Mouse (Mus musculus): ENCODE measurements around the gene Fjx1. TPM values are rescaled to one million over a fixed set of nuclear protein-coding genes. Genes with fewer than 3 reads are reported as not detected.

The Fjx1 gene
- polyA plus RNA-seq, 1 experiment from 2014 or later, result 21.7 TPM

- H3K27ac ChIP-seq (ENCODE audit: low read depth, low read length), result no peak within 1 kb of the TSS
- H3K9me3 ChIP-seq (replicated peaks; ENCODE audit: control insufficient read depth, low read length), result no peaks in the 10 kb centered on the region
- no peak within 1 kb of the TSS for H3K4me3 ChIP-seq (ENCODE audit: low read depth, low read length)
- H3K27me3 ChIP-seq (replicated peaks; ENCODE audit: control insufficient read depth, insufficient read depth, low read length), result no peaks in the 10 kb centered on the region
- peaks cover 19% of the 10 kb centered on the region for H3K4me1 ChIP-seq (ENCODE audit: control insufficient read depth, insufficient read depth, low read length)
- 18% methylated on average over 14 of the region's 14 CpGs for WGBS
- no peak within 1 kb of the TSS; the same call in 1 of the 2 replicates for H3K9ac ChIP-seq (ENCODE audit: low read length)
- H3K4me2 ChIP-seq (ENCODE audit: low read length), result peak within 1 kb of the TSS; percentile 2
- DNase-seq (ENCODE audit: low spot score) (peak; percentile 86), ATAC-seq (peak; percentile 69)
- no peaks in the 10 kb centered on the region for H3K36me3 ChIP-seq (ENCODE audit: control insufficient read depth, insufficient read depth, low read length)
Measured at GRCm38 (mm10) chr2:102407363-102408184, 44.7 kb downstream of the Fjx1 start, which contains the start of gene Trim44. TSS of gene Trim44 (minus strand) at chr2:102407828.

GRCm38 (mm10) chr2:102406324-102407304 lies 45.7 kb downstream of the Fjx1 start:
- no peak overlapping the region for H3K4me3 ChIP-seq (ENCODE audit: low read depth, low read length)
- 70% methylated on average over 4 of the region's 4 CpGs for WGBS
- no peak overlapping the region for H3K27ac ChIP-seq (ENCODE audit: low read depth, low read length)
- no peak overlapping the region for H3K9ac ChIP-seq (ENCODE audit: low read length)
- ATAC-seq, result peak; percentile 80
- peak; percentile 90 for DNase-seq (ENCODE audit: low spot score)
- no peaks in the 10 kb centered on the region for H3K9me3 ChIP-seq (replicated peaks; ENCODE audit: control insufficient read depth, low read length)
- H3K36me3 ChIP-seq (ENCODE audit: control insufficient read depth, insufficient read depth, low read length), result no peaks in the 10 kb centered on the region
- H3K4me2 ChIP-seq (ENCODE audit: low read length), result peak overlapping the region; percentile 2; the same call in 1 of the 2 replicates
- peaks cover 19% of the 10 kb centered on the region for H3K4me1 ChIP-seq (ENCODE audit: control insufficient read depth, insufficient read depth, low read length)
- H3K27me3 ChIP-seq (replicated peaks; ENCODE audit: control insufficient read depth, insufficient read depth, low read length), result no peaks in the 10 kb centered on the region

DNA sequence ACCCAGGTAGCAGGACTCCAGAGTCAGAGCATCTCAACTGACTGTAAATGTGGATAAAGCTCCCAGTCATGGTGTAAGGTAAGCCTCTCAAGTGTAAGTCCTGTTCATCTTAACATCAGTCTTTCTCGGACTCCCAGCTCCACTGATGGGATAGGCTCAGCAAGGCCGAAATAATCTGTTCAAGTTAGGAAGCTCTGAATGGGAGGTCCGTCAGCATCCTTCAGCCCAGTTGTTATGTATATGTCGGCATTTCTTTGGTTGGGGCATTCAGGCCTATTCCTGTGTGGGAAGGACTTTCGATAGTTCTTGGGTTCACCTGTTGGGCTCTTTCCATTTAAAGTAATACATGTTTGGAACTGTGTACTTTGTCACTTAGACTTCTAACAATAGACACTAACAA lies 48.3 kb downstream of the Fjx1 start:
- no peak overlapping the region for H3K27ac ChIP-seq (ENCODE audit: low read depth, low read length)
- peaks cover 30% of the 10 kb centered on the region for H3K4me1 ChIP-seq (ENCODE audit: control insufficient read depth, insufficient read depth, low read length)
- DNase-seq (ENCODE audit: low spot score) (no peak), ATAC-seq (no peak)
- H3K9ac ChIP-seq (ENCODE audit: low read length), result no peak overlapping the region
- no peak overlapping the region for H3K4me2 ChIP-seq (ENCODE audit: low read length)
- no peaks in the 10 kb centered on the region for H3K36me3 ChIP-seq (ENCODE audit: control insufficient read depth, insufficient read depth, low read length)
- no peaks in the 10 kb centered on the region for H3K27me3 ChIP-seq (replicated peaks; ENCODE audit: control insufficient read depth, insufficient read depth, low read length)
- no peaks in the 10 kb centered on the region for H3K9me3 ChIP-seq (replicated peaks; ENCODE audit: control insufficient read depth, low read length)
- 77% methylated on average over 5 of the region's 5 CpGs for WGBS
- no peak overlapping the region for H3K4me3 ChIP-seq (ENCODE audit: low read depth, low read length)

- no peaks in the 10 kb centered on the region for H3K9me3 ChIP-seq (replicated peaks; ENCODE audit: control insufficient read depth, low read length)
- H3K4me1 ChIP-seq (ENCODE audit: control insufficient read depth, insufficient read depth, low read length), result peaks cover 30% of the 10 kb centered on the region
- DNase-seq (ENCODE audit: low spot score), result no peak
- WGBS, result 90% methylated on average over 4 of the region's 4 CpGs
- no peak overlapping the region for H3K9ac ChIP-seq (ENCODE audit: low read length)
- no peaks in the 10 kb centered on the region for H3K27me3 ChIP-seq (replicated peaks; ENCODE audit: control insufficient read depth, insufficient read depth, low read length)
- H3K4me3 ChIP-seq (ENCODE audit: low read depth, low read length), result no peak overlapping the region
- no peak for ATAC-seq
- no peak overlapping the region for H3K4me2 ChIP-seq (ENCODE audit: low read length)
- no peaks in the 10 kb centered on the region for H3K36me3 ChIP-seq (ENCODE audit: control insufficient read depth, insufficient read depth, low read length)
- H3K27ac ChIP-seq (ENCODE audit: low read depth, low read length), result no peak overlapping the region
Measured at GRCm38 (mm10) chr2:102403306-102403705, 49.0 kb downstream of the Fjx1 start.

- H3K4me1 ChIP-seq (ENCODE audit: control insufficient read depth, insufficient read depth, low read length), result peaks cover 16% of the 10 kb centered on the region
- 15% methylated on average over 6 of the region's 6 CpGs for WGBS
- H3K9me3 ChIP-seq (replicated peaks; ENCODE audit: control insufficient read depth, low read length), result no peaks in the 10 kb centered on the region
- H3K27ac ChIP-seq (ENCODE audit: low read depth, low read length), result peak overlapping the region; percentile 96
- peak overlapping the region; percentile 64 for H3K4me3 ChIP-seq (ENCODE audit: low read depth, low read length)
- no peaks in the 10 kb centered on the region for H3K27me3 ChIP-seq (replicated peaks; ENCODE audit: control insufficient read depth, insufficient read depth, low read length)
- H3K36me3 ChIP-seq (ENCODE audit: control insufficient read depth, insufficient read depth, low read length), result no peaks in the 10 kb centered on the region
- no peak for DNase-seq (ENCODE audit: low spot score)
- peak overlapping the region; percentile 83 for H3K4me2 ChIP-seq (ENCODE audit: low read length)
- peak overlapping the region; percentile 87 for H3K9ac ChIP-seq (ENCODE audit: low read length)
- no peak for ATAC-seq
Measured at GRCm38 (mm10) chr2:102401352-102401692, 51.0 kb downstream of the Fjx1 start.

GRCm38 (mm10) chr2:102400605-102401351 lies 51.5 kb downstream of the Fjx1 start:
- peak overlapping the region; percentile 96 for H3K27ac ChIP-seq (ENCODE audit: low read depth, low read length)
- peak; percentile 92 for ATAC-seq
- under 1% methylated on average over 76 of the region's 94 CpGs for WGBS
- peak overlapping the region; percentile 64 for H3K4me3 ChIP-seq (ENCODE audit: low read depth, low read length)
- peaks cover 11% of the 10 kb centered on the region for H3K4me1 ChIP-seq (ENCODE audit: control insufficient read depth, insufficient read depth, low read length)
- no peaks in the 10 kb centered on the region for H3K27me3 ChIP-seq (replicated peaks; ENCODE audit: control insufficient read depth, insufficient read depth, low read length)
- peak; percentile 92 for DNase-seq (ENCODE audit: low spot score)
- peak overlapping the region; percentile 87 for H3K9ac ChIP-seq (ENCODE audit: low read length)
- H3K4me2 ChIP-seq (ENCODE audit: low read length), result peak overlapping the region; percentile 83
- H3K9me3 ChIP-seq (replicated peaks; ENCODE audit: control insufficient read depth, low read length), result no peaks in the 10 kb centered on the region
- no peaks in the 10 kb centered on the region for H3K36me3 ChIP-seq (ENCODE audit: control insufficient read depth, insufficient read depth, low read length)

DNA sequence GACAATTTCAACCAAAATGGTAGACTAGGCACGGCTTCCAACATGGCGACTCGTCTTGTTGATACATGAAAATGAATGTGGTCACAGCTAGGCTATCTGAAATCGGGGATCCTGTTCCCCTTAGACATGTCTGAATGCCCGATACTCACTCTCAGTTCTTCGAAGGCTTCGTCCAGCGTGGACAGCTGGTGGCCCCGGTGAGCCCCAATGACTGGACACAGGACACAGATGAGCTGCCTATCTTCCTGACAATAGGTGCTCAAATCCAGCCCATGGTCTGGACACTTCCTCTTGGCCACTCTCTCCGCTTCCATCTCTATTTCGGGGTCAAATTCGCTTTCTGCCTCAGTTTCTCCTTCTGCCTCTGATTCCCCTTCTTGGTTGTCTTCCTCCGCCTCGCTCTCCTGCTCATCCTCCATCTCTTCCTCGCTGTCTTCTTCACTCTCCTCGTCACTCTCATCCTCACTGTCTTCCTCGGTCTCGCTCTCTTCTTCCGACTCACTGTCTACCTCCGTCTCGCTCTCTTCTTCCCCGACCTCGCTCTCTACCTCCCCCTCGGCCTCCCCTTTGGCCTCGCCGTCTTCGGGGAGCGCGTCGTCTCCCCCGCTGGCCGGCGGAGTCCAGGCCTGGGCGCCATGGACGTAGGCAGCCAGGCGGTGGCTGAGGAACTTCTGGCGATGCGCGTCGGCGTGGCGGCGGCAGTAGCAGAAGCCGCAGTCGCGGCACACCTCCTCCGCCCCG lies 52.3 kb downstream of the Fjx1 start:
- H3K4me2 ChIP-seq (ENCODE audit: low read length), result peak overlapping the region; percentile 83
- DNase-seq (ENCODE audit: low spot score) (no peak), ATAC-seq (no peak)
- peak overlapping the region; percentile 96 for H3K27ac ChIP-seq (ENCODE audit: low read depth, low read length)
- H3K9me3 ChIP-seq (replicated peaks; ENCODE audit: control insufficient read depth, low read length), result no peaks in the 10 kb centered on the region
- 43% methylated on average over 48 of the region's 48 CpGs for WGBS
- no peaks in the 10 kb centered on the region for H3K36me3 ChIP-seq (ENCODE audit: control insufficient read depth, insufficient read depth, low read length)
- no peaks in the 10 kb centered on the region for H3K27me3 ChIP-seq (replicated peaks; ENCODE audit: control insufficient read depth, insufficient read depth, low read length)
- H3K9ac ChIP-seq (ENCODE audit: low read length), result peak overlapping the region; percentile 87
- peaks cover 11% of the 10 kb centered on the region for H3K4me1 ChIP-seq (ENCODE audit: control insufficient read depth, insufficient read depth, low read length)
- peak overlapping the region; percentile 64 for H3K4me3 ChIP-seq (ENCODE audit: low read depth, low read length)
